Mouse (Mus musculus): ENCODE results near the gene Oas1d.

- TF ChIP-seq POLR2A (IDR thresholded peaks at IDR 0.05; ENCODE audit: low read depth, low read length), result no peak
- no peak for TF ChIP-seq CTCF (IDR thresholded peaks at IDR 0.05; ENCODE audit: extremely low read depth, insufficient read depth, insufficient read length, insufficient replicate concordance)
Observed at GRCm38 (mm10) chr5:120967355-120968133, 53.2 kb downstream of the Oas1d start.

Data from spleen, adult 2 months (tissue).